Mouse (Mus musculus): ENCODE data around the gene Anxa4. TPM values are rescaled to one million over a fixed set of nuclear protein-coding genes. Genes with fewer than 3 reads are reported as not detected.

The Anxa4 gene
- polyA plus RNA-seq, 1 experiment from 2014 or later, result 44.1 TPM

DNA sequence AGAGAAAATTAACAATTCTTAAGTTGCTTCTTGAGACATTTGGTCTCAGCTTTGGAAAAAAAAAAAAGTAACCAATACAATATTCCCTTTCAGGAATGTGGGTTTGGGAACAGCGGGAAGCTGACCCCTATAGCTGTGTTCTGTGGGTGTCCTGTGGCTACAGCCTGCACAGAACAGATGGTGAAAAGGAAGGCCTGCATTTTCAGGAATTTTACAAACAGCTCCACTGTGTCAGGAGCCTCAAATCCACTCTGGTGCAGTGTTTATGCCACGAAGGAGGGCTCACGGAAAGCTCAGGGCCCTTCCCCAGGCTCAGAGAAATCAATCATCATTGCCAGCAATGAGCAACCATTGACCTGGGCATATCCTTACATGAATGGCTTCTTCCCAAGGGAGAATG, 21.5 kb upstream of the Anxa4 start:
- Histone ChIP-seq H3K4me2 (ENCODE audit: low read depth, low read length) (peak overlapping the region; percentile 43), H3K27ac (replicated peaks; ENCODE audit: low read depth, low read length) (peak overlapping the region; percentile 65; the same call in 1 of the 2 replicates), H3K4me3 (ENCODE audit: low read depth, low read length) (no peak overlapping the region), H3K9me3 (ENCODE audit: control insufficient read depth, low read length) (no peaks in the 10 kb centered on the region), H3K4me1 (ENCODE audit: control insufficient read depth, insufficient read depth, low read length) (peaks cover 7% of the 10 kb centered on the region), H3K27me3 (replicated peaks; ENCODE audit: control insufficient read depth, insufficient read depth, low read length) (no peaks in the 10 kb centered on the region), H3K9ac (ENCODE audit: low read depth, low read length) (0 out of 2 replicates have a peak overlapping the region, but pooled peaks have one; percentile 38), H3K36me3 (ENCODE audit: control insufficient read depth, insufficient read depth, low read length) (no peaks in the 10 kb centered on the region)
- DNase-seq (ENCODE audit: low spot score) (no peak), ATAC-seq (ENCODE audit: low read depth) (no peak)
- WGBS, result 21% methylated on average over 3 of the region's 3 CpGs

DNA sequence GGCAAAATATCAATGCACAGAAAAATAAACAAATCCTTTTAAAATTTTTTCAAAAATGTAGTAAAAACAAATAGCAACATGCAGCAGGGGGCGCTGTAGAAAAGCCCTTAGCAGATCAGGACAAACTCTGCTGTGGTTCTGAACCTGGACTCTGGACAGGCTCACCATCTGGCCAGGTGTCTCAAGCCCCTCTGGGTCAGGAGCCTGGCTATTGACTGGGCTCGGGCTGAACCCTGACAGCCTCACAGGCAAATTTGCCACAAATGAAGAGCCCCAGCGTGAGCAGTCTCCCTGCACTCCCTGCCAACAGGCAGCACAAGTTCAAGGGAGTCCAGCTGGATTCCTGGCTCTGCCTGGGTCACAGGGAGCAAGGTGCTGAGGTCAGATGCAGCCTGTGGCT, 20.0 kb upstream of the Anxa4 start:
- Histone ChIP-seq H3K9me3 (ENCODE audit: control insufficient read depth, low read length) (no peaks in the 10 kb centered on the region), H3K4me2 (ENCODE audit: low read depth, low read length) (no peak overlapping the region), H3K9ac (ENCODE audit: low read depth, low read length) (no peak overlapping the region), H3K36me3 (ENCODE audit: control insufficient read depth, insufficient read depth, low read length) (no peaks in the 10 kb centered on the region), H3K27ac (replicated peaks; ENCODE audit: low read depth, low read length) (no peak overlapping the region), H3K27me3 (replicated peaks; ENCODE audit: control insufficient read depth, insufficient read depth, low read length) (no peaks in the 10 kb centered on the region), H3K4me3 (ENCODE audit: low read depth, low read length) (no peak overlapping the region), H3K4me1 (ENCODE audit: control insufficient read depth, insufficient read depth, low read length) (peaks cover 7% of the 10 kb centered on the region)
- ATAC-seq (ENCODE audit: low read depth) (no peak), DNase-seq (ENCODE audit: low spot score) (peak; percentile 47)
- WGBS, result 25% methylated on average over 3 of the region's 3 CpGs

DNA sequence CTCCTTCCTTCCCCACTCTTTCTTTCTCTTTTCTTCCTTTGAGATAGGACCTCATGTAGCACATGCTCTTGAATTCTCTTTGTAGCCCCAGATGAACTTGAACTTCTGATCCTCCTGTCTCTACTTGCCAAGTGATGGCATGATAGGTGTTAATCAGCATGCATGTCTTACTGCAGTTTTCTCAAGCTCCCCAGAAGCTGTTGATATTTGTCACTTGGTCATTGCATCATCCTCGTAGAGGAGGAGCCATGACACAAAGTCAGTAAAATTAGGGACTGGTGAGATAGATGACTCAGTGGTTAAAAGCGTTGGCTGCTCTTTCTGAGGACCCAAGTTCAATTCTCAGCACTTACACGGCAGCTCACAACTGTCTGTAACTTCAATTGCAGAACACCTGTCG, 19.5 kb upstream of the Anxa4 start:
- Histone ChIP-seq H3K27me3 (replicated peaks; ENCODE audit: control insufficient read depth, insufficient read depth, low read length) (no peaks in the 10 kb centered on the region), H3K4me1 (ENCODE audit: control insufficient read depth, insufficient read depth, low read length) (peaks cover 7% of the 10 kb centered on the region), H3K27ac (replicated peaks; ENCODE audit: low read depth, low read length) (no peak overlapping the region), H3K9ac (ENCODE audit: low read depth, low read length) (no peak overlapping the region), H3K4me2 (ENCODE audit: low read depth, low read length) (no peak overlapping the region), H3K9me3 (ENCODE audit: control insufficient read depth, low read length) (no peaks in the 10 kb centered on the region), H3K36me3 (ENCODE audit: control insufficient read depth, insufficient read depth, low read length) (no peaks in the 10 kb centered on the region), H3K4me3 (ENCODE audit: low read depth, low read length) (no peak overlapping the region)
- ATAC-seq (ENCODE audit: low read depth) (no peak), DNase-seq (ENCODE audit: low spot score) (no peak)
- 54% methylated on average over 4 of the region's 4 CpGs for WGBS

GRCm38 (mm10) chr6:86806455-86807086, 13.2 kb upstream of the Anxa4 start:
- Histone ChIP-seq H3K9ac (ENCODE audit: low read depth, low read length) (no peak overlapping the region), H3K27ac (replicated peaks; ENCODE audit: low read depth, low read length) (no peak overlapping the region), H3K36me3 (ENCODE audit: control insufficient read depth, insufficient read depth, low read length) (no peaks in the 10 kb centered on the region), H3K4me2 (ENCODE audit: low read depth, low read length) (no peak overlapping the region), H3K27me3 (replicated peaks; ENCODE audit: control insufficient read depth, insufficient read depth, low read length) (no peaks in the 10 kb centered on the region), H3K4me1 (ENCODE audit: control insufficient read depth, insufficient read depth, low read length) (no peaks in the 10 kb centered on the region), H3K4me3 (ENCODE audit: low read depth, low read length) (no peak overlapping the region), H3K9me3 (ENCODE audit: control insufficient read depth, low read length) (no peaks in the 10 kb centered on the region)
- DNase-seq (ENCODE audit: low spot score) (peak; percentile 61), ATAC-seq (ENCODE audit: low read depth) (no peak)
- 3% methylated on average over 5 of the region's 5 CpGs for WGBS

DNA sequence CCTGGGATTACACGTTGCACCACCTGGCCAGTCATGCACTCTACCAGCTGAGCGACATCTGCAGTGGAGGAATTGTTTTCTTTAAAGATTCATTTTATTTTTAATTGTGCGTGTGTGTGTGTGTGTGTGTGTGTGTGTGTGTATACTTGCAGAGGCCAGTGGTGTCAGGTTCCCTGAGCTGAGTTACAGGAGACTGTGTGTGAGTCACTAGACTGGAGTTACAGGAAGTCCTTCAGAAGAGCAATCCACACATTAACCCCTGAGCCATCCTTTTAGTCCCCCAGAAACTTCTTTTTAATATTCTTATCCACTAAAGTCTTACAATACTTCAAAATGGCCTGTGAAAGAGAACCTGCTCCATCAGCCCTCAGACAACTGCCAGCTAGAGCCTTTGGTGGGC, 11.3 kb upstream of the Anxa4 start:
- 61% methylated on average over 3 of the region's 3 CpGs for WGBS
- Histone ChIP-seq H3K4me3 (ENCODE audit: low read depth, low read length) (no peak overlapping the region), H3K9ac (ENCODE audit: low read depth, low read length) (no peak overlapping the region), H3K27me3 (replicated peaks; ENCODE audit: control insufficient read depth, insufficient read depth, low read length) (no peaks in the 10 kb centered on the region), H3K27ac (replicated peaks; ENCODE audit: low read depth, low read length) (no peak overlapping the region), H3K36me3 (ENCODE audit: control insufficient read depth, insufficient read depth, low read length) (no peaks in the 10 kb centered on the region), H3K4me2 (ENCODE audit: low read depth, low read length) (no peak overlapping the region), H3K4me1 (ENCODE audit: control insufficient read depth, insufficient read depth, low read length) (no peaks in the 10 kb centered on the region), H3K9me3 (ENCODE audit: control insufficient read depth, low read length) (no peaks in the 10 kb centered on the region)
- no peak for DNase-seq (ENCODE audit: low spot score)
- ATAC-seq (ENCODE audit: low read depth), result no peak

GRCm38 (mm10) chr6:86801431-86801830, 8.0 kb upstream of the Anxa4 start:
- no peak overlapping the region for H3K4me3 ChIP-seq (ENCODE audit: low read depth, low read length)
- no peaks in the 10 kb centered on the region for H3K36me3 ChIP-seq (ENCODE audit: control insufficient read depth, insufficient read depth, low read length)
- no peaks in the 10 kb centered on the region for H3K9me3 ChIP-seq (ENCODE audit: control insufficient read depth, low read length)
- 38% methylated on average over 11 of the region's 11 CpGs for WGBS
- no peak overlapping the region for H3K4me2 ChIP-seq (ENCODE audit: low read depth, low read length)
- no peaks in the 10 kb centered on the region for H3K4me1 ChIP-seq (ENCODE audit: control insufficient read depth, insufficient read depth, low read length)
- no peak for ATAC-seq (ENCODE audit: low read depth)
- no peak overlapping the region for H3K27ac ChIP-seq (replicated peaks; ENCODE audit: low read depth, low read length)
- DNase-seq (ENCODE audit: low spot score), result no peak
- H3K27me3 ChIP-seq (replicated peaks; ENCODE audit: control insufficient read depth, insufficient read depth, low read length), result no peaks in the 10 kb centered on the region
- H3K9ac ChIP-seq (ENCODE audit: low read depth, low read length), result no peak overlapping the region

DNA sequence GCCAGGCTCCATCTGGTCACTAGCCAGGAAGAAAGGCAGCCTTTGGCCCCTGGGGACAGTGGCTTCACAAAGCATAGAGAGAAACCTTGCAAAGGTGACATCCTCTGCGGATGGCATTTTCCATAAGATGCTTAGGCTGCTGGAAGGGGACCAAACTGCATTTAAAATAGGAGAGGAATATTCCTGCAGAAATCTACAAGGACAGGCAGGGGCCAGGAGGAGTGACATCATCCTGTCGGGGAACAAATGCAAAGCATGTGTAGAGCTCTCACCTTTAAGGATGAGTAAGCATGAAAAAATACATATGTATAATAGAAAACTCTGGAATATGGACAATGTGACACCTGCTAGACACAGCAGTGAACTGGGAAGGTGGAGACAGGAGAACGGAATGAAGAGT, 7.1 kb upstream of the Anxa4 start:
- no peak overlapping the region for H3K9ac ChIP-seq (ENCODE audit: low read depth, low read length)
- H3K27me3 ChIP-seq (replicated peaks; ENCODE audit: control insufficient read depth, insufficient read depth, low read length), result no peaks in the 10 kb centered on the region
- no peak for ATAC-seq (ENCODE audit: low read depth)
- H3K27ac ChIP-seq (replicated peaks; ENCODE audit: low read depth, low read length), result no peak overlapping the region
- no peaks in the 10 kb centered on the region for H3K36me3 ChIP-seq (ENCODE audit: control insufficient read depth, insufficient read depth, low read length)
- 82% methylated on average over 3 of the region's 3 CpGs for WGBS
- H3K4me1 ChIP-seq (ENCODE audit: control insufficient read depth, insufficient read depth, low read length), result no peaks in the 10 kb centered on the region
- H3K4me2 ChIP-seq (ENCODE audit: low read depth, low read length), result no peak overlapping the region
- no peak overlapping the region for H3K4me3 ChIP-seq (ENCODE audit: low read depth, low read length)
- DNase-seq (ENCODE audit: low spot score), result no peak
- H3K9me3 ChIP-seq (ENCODE audit: control insufficient read depth, low read length), result no peaks in the 10 kb centered on the region

DNA sequence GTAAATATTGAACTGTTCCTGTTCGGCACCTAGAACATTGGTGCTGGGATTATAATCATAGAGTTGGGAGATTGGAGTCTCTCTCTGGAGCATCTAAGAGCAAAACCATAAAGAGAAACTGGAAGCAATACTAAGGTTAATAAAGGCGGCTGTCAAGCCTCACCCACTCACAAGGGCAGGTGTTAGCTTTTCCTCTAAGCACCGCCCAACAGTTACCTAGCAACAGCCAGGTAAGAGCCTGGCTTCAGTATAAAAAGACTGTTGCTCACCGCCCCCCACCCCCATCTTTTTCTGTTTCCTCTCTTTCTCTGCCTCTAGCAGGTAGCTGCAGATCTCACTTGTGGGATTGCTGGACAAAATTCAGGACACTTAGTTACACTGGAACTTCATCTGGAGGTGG, 4.1 kb upstream of the Anxa4 start:
- 61% methylated on average over 4 of the region's 4 CpGs for WGBS
- Histone ChIP-seq H3K9me3 (ENCODE audit: control insufficient read depth, low read length) (no peaks in the 10 kb centered on the region), H3K9ac (ENCODE audit: low read depth, low read length) (no peak overlapping the region), H3K27ac (replicated peaks; ENCODE audit: low read depth, low read length) (no peak overlapping the region), H3K4me1 (ENCODE audit: control insufficient read depth, insufficient read depth, low read length) (no peaks in the 10 kb centered on the region), H3K4me3 (ENCODE audit: low read depth, low read length) (no peak overlapping the region), H3K4me2 (ENCODE audit: low read depth, low read length) (no peak overlapping the region), H3K27me3 (replicated peaks; ENCODE audit: control insufficient read depth, insufficient read depth, low read length) (no peaks in the 10 kb centered on the region; the same call in 1 of the 2 replicates), H3K36me3 (ENCODE audit: control insufficient read depth, insufficient read depth, low read length) (no peaks in the 10 kb centered on the region)
- ATAC-seq (ENCODE audit: low read depth) (no peak), DNase-seq (ENCODE audit: low spot score) (peak; percentile 53)

- Histone ChIP-seq H3K4me2 (ENCODE audit: low read depth, low read length) (peak overlapping the region; percentile 92), H3K4me1 (ENCODE audit: control insufficient read depth, insufficient read depth, low read length) (no peaks in the 10 kb centered on the region), H3K36me3 (ENCODE audit: control insufficient read depth, insufficient read depth, low read length) (no peaks in the 10 kb centered on the region), H3K27me3 (replicated peaks; ENCODE audit: control insufficient read depth, insufficient read depth, low read length) (peaks cover 4% of the 10 kb centered on the region; the same call in 1 of the 2 replicates), H3K9ac (ENCODE audit: low read depth, low read length) (no peak overlapping the region), H3K9me3 (ENCODE audit: control insufficient read depth, low read length) (no peaks in the 10 kb centered on the region), H3K4me3 (ENCODE audit: low read depth, low read length) (peak overlapping the region; percentile 58; the same call in 1 of the 2 replicates), H3K27ac (replicated peaks; ENCODE audit: low read depth, low read length) (no peak overlapping the region)
- ATAC-seq (ENCODE audit: low read depth) (no peak), DNase-seq (ENCODE audit: low spot score) (peak; percentile 40)
- 48% methylated on average over 5 of the region's 5 CpGs for whole genome bisulfite sequencing
Measured at GRCm38 (mm10) chr6:86793957-86794356, 573 bp upstream of the Anxa4 start.

Data from embryonic facial prominence, embryonic 14.5 days (tissue).